Mouse (Mus musculus) left cerebral cortex, postnatal 25 days (tissue): ENCODE results near the gene Akap14. TPM values are rescaled to one million over a fixed set of nuclear protein-coding genes. Genes with fewer than 3 reads are reported as not detected.

Experiments
- DNase-seq, 2 experiments: peaks; one replicate each; pipeline ENCODE4 v3.0.0; 2022; ENCODE audit warnings: low spot score in 2 of 2, mixed read lengths in 1 of 2
- intact Hi-C: fragments of 180-260 bp; cut with DNase I; formaldehyde crosslinking; loops from one replicate; pipeline ENCODE4 v1.15.1; 2025
- total RNA-seq, 2 experiments: library from RNA; stranded (reverse); gene quantifications; 2 replicates each; pipeline ENCODE4 v1.2.3; 2021

Akap14 gene
- total RNA-seq, 2 experiments from 2014 or later, result not detected

- DNase-seq, result peak; percentile 86 to 96
- intact Hi-C loops, result no loop called here
Observed at GRCm38 (mm10) chrX:37110193-37110880, 58.3 kb downstream of the Akap14 start, which contains the start of gene Upf3b. Upf3b (minus strand) TSS chrX:37110322.

GRCm38 (mm10) chrX:37109526-37110192 is 59.0 kb downstream of the Akap14 start:
- intact Hi-C loops, result no loop called here
- DNase-seq, result no peak

- intact Hi-C loops, result loop anchor here (5.0 kb wide), 1 partner anchor 33 kb away; no protein-coding TSS in a partner anchor
Observed at GRCm38 (mm10) chrX:37103826-37104225, 64.8 kb downstream of the Akap14 start.

More at GRCm38 (mm10) chrX:37103826-37104225, 64.8 kb downstream of the Akap14 start:
- no peak for DNase-seq

Other genes starting within 250 kb of the Akap14 start
- 10 to 100 TPM; 57.9 to 63.8 TPM for gene Sept6, start 177.0 kb downstream of the Akap14 start, total RNA-seq
- gene Sowahd, start 120.0 kb downstream of the Akap14 start, total RNA-seq, result not detected
- 100 to 1,000 TPM; 246 to 253 TPM for gene Rpl39, start 83.4 kb downstream of the Akap14 start, total RNA-seq
- gene Upf3b, start 58.5 kb downstream of the Akap14 start, total RNA-seq, result 10 to 100 TPM; 13.7 to 16.0 TPM
- gene Nkap, start 42.0 kb downstream of the Akap14 start, total RNA-seq, result 10 to 100 TPM; 12.5 to 14.1 TPM
- gene Ndufa1, start 22.3 kb upstream of the Akap14 start, total RNA-seq, result 100 to 1,000 TPM; 227 to 238 TPM
- gene Rnf113a1, start 22.4 kb upstream of the Akap14 start, total RNA-seq, result 1 to 10 TPM; 7.4 TPM
- gene Gm9, start 42.2 kb upstream of the Akap14 start, total RNA-seq, result not detected
- gene Rhox1, start 53.4 kb upstream of the Akap14 start, total RNA-seq, result not detected
- not detected for gene Rhox2a, start 76.1 kb upstream of the Akap14 start, total RNA-seq
- gene Rhox3a, start 81.1 kb upstream of the Akap14 start, total RNA-seq, result not detected
- not detected for gene Rhox4a, start 96.5 kb upstream of the Akap14 start, total RNA-seq
- not detected for gene Rhox3a2, start 211.2 kb upstream of the Akap14 start, total RNA-seq
- not detected for gene Rhox4a2, start 222.0 kb upstream of the Akap14 start, total RNA-seq
- not detected for gene Rhox2b, start 243.2 kb upstream of the Akap14 start, total RNA-seq